Mouse (Mus musculus): ENCODE measurements around the gene Defa20.
"Not testable (repeated sequence)": the region's sequence is repeated elsewhere in the genome, so short reads cannot be mapped to it uniquely, and the experiment has no call there.

The Defa20 gene

DNA sequence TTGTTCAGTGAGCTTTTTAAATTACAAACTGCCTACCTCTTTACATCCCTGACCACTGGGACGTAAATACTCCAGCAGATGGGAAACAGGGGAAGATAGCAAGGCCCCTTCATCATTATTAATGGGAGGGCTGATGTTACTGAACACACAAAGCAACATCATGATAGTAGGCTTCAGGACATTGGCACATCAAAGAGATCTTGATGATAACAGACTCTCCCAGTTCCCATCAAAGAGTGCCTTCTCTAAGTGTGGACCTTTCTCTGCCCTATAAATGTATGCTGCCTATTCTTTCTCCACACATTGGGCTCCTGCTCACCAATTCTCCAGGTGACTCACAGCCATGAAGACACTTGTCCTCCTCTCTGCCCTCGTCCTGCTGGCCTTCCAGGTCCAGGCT, at the start of gene Defa20:
TSS of gene Defa20 (plus strand) at position 301 of the 400 bp plus-strand sequence.
- DNase-seq (ENCODE audit: low spot score) = not testable (repeated sequence)

DNA sequence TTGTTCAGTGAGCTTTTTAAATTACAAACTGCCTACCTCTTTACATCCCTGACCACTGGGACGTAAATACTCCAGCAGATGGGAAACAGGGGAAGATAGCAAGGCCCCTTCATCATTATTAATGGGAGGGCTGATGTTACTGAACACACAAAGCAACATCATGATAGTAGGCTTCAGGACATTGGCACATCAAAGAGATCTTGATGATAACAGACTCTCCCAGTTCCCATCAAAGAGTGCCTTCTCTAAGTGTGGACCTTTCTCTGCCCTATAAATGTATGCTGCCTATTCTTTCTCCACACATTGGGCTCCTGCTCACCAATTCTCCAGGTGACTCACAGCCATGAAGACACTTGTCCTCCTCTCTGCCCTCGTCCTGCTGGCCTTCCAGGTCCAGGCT, 19.7 kb downstream of the Defa20 start, which contains the start of gene Defa32:
TSS of gene Defa32 (plus strand) at position 301 of the 400 bp plus-strand sequence.
- not testable (repeated sequence) for DNase-seq (ENCODE audit: low spot score)

Measured in T-cell, adult 2 months (primary cell).